22 mouse cellular contexts compared by ENCODE assay signal in genomic region chr12:111032839-111033238, GRCm38 (mm10).
"Had no signal": no experiment of that assay in that cellular context is flagged by ENCODE, and none has a peak within 500 bp of the region (broad histone marks: within the 10 kb centered on the region; RNA-seq: fewer than 3 reads in every experiment).

No protein-coding gene starts in this region.

- ATAC-seq: liver, postnatal 0 days; lung, postnatal 0 days; midbrain, embryonic 16.5 days had no signal

- H3K9ac ChIP-seq: liver, postnatal 0 days; lung, embryonic 15.5 days; midbrain, embryonic 12.5 days; neural tube, embryonic 13.5 days; neural tube, embryonic 15.5 days had no signal

- H3K27me3 ChIP-seq: lung, embryonic 15.5 days; neural tube, embryonic 13.5 days; neural tube, embryonic 15.5 days had no signal

- H3K4me2 ChIP-seq: lung, embryonic 15.5 days; midbrain, embryonic 12.5 days; neural tube, embryonic 13.5 days; neural tube, embryonic 15.5 days had no signal

- H3K9me3 ChIP-seq: lung, embryonic 15.5 days; megakaryocyte, embryonic 14.5 days; midbrain, embryonic 12.5 days; neural tube, embryonic 13.5 days; neural tube, embryonic 15.5 days had no signal

- H3K27ac ChIP-seq: lung, embryonic 15.5 days; macrophage; midbrain, embryonic 12.5 days; neural tube, embryonic 13.5 days; neural tube, embryonic 15.5 days had no signal

- DNase-seq: liver, postnatal 0 days; lung, adult 2 months; lung, postnatal 14 days; lung, postnatal 36 days; midbrain, embryonic 14.5 days; retina, postnatal 1 day; right cerebral cortex, adult 18-20 months; right cerebral cortex, postnatal 25 days; right cerebral cortex, postnatal 4 days; spleen, adult 18-20 months; thymus, adult 18-20 months; thymus, postnatal 14 days; thymus, postnatal 36 days had no signal

- H3K4me3 ChIP-seq: lung, embryonic 15.5 days; megakaryocyte, embryonic 14.5 days; midbrain, embryonic 12.5 days; myocyte; neural tube, embryonic 13.5 days; neural tube, embryonic 15.5 days had no signal

- H3K36me3 ChIP-seq: lung, embryonic 15.5 days; midbrain, embryonic 12.5 days; neural tube, embryonic 13.5 days; neural tube, embryonic 15.5 days had no signal
